Comparison of ENCODE assay signal across 17 mouse cellular contexts in genomic region chr7:113505516-113506045, GRCm38 (mm10).
"Had no signal": no experiment of that assay in that cellular context is flagged by ENCODE, and none has a peak within 500 bp of the region (broad histone marks: within the 10 kb centered on the region; RNA-seq: fewer than 3 reads in every experiment).

No protein-coding gene starts in this region.

- H3K36me3 ChIP-seq: kidney, embryonic 15.5 days; limb, embryonic 10.5 days; liver, embryonic 12.5 days; lung, embryonic 15.5 days; midbrain, embryonic 15.5 days; neural tube, embryonic 12.5 days had no signal

- H3K9ac ChIP-seq: kidney, embryonic 15.5 days; liver, embryonic 12.5 days; lung, embryonic 15.5 days; midbrain, embryonic 15.5 days; neural tube, embryonic 12.5 days had no signal

- H3K4me1 ChIP-seq: kidney, embryonic 15.5 days; liver, embryonic 12.5 days; lung, embryonic 15.5 days; midbrain, embryonic 15.5 days; neural tube, embryonic 12.5 days had no signal

- H3K4me3 ChIP-seq: kidney, embryonic 15.5 days; left cerebral cortex, adult 2 months; limb, embryonic 10.5 days; liver, embryonic 12.5 days; lung, embryonic 15.5 days; megakaryocyte, embryonic 14.5 days; midbrain, embryonic 15.5 days; neural tube, embryonic 12.5 days had no signal

- H3K4me2 ChIP-seq: kidney, embryonic 15.5 days; liver, embryonic 12.5 days; lung, embryonic 15.5 days; midbrain, embryonic 11.5 days; midbrain, embryonic 15.5 days; neural tube, embryonic 12.5 days had no signal

- DNase-seq: kidney, adult 2 months; kidney, postnatal 14 days; lung, postnatal 14 days; retina, postnatal 1 day; right cerebral cortex, postnatal 14 days; thymus, adult 18-20 months; thymus, postnatal 14 days had no signal

- H3K9me3 ChIP-seq: kidney, embryonic 15.5 days; limb, embryonic 10.5 days; liver, embryonic 12.5 days; lung, embryonic 15.5 days; megakaryocyte, embryonic 14.5 days; midbrain, embryonic 15.5 days; neural tube, embryonic 12.5 days had no signal

- ATAC-seq: liver, embryonic 12.5 days; midbrain, embryonic 15.5 days had no signal

- H3K27ac ChIP-seq: kidney, embryonic 15.5 days; left cerebral cortex, adult 2 months; limb, embryonic 10.5 days; liver, embryonic 12.5 days; lung, embryonic 15.5 days; macrophage; midbrain, embryonic 15.5 days; neural tube, embryonic 12.5 days had no signal

- H3K27me3 ChIP-seq: kidney, embryonic 15.5 days; lung, embryonic 15.5 days; midbrain, embryonic 15.5 days; neural tube, embryonic 12.5 days had no signal
